Mouse (Mus musculus) liver, adult 2 months (tissue): Measurements from ENCODE around the gene Itsn1. TPM values are rescaled to one million over a fixed set of nuclear protein-coding genes. Genes with fewer than 3 reads are reported as not detected.

Source experiments
- DNase-seq: peaks from one replicate; pipeline ENCODE4 v3.0.0-alpha.2; 2011; ENCODE audit warnings: low read depth, low spot score; ENCODE audit errors: extremely low read depth
- H3K27ac ChIP-seq: fragments of 200-500 bp; replicated peaks from 2 replicates; pipeline ENCODE4 v1.5.1; 2012; ENCODE audit warnings: low read depth, mild to moderate bottlenecking, control low read depth, inconsistent platforms, low read length; ENCODE audit not compliant: insufficient read depth
- H3K27me3 ChIP-seq: fragments of 200-500 bp; 2 replicates; pipeline ENCODE4 v1.6.1; 2012; ENCODE audit warnings: mild to moderate bottlenecking, moderate library complexity, low read length, inconsistent platforms; ENCODE audit not compliant: control insufficient read depth, insufficient read depth
- H3K36me3 ChIP-seq: fragments of 200-500 bp; 2 replicates; pipeline ENCODE4 v1.6.1; 2012; ENCODE audit warnings: low read length, inconsistent platforms; ENCODE audit not compliant: control insufficient read depth, insufficient read depth
- H3K4me1 ChIP-seq: fragments of 200-500 bp; 2 replicates; pipeline ENCODE4 v1.6.1; 2011; ENCODE audit warnings: low read length; ENCODE audit not compliant: control insufficient read depth, insufficient read depth
- H3K4me3 ChIP-seq: fragments of 200-500 bp; 2 replicates; pipeline ENCODE4 v1.5.1; 2011; ENCODE audit warnings: low read depth, mild to moderate bottlenecking, control low read depth, low read length, moderate library complexity; ENCODE audit not compliant: insufficient read depth
- H3K79me2 ChIP-seq: fragments of 200-500 bp; 2 replicates; pipeline ENCODE4 v1.6.1; 2012; ENCODE audit warnings: inconsistent platforms, mild to moderate bottlenecking, low read length, moderate library complexity; ENCODE audit not compliant: control insufficient read depth, insufficient read depth
- H3K9ac ChIP-seq: fragments of 200-500 bp; 2 replicates; pipeline ENCODE4 v1.6.1; 2012; ENCODE audit warnings: low read depth, mild to moderate bottlenecking, control low read depth, inconsistent platforms, low read length
- CTCF ChIP-seq: fragments of 200-500 bp; IDR thresholded peaks from 2 replicates; pipeline ENCODE4 v1.5.1; 2011; ENCODE audit warnings: low read depth, low read length, control low read depth
- POLR2A ChIP-seq: fragments of 200-500 bp; IDR thresholded peaks from 2 replicates; pipeline ENCODE4 v1.6.1; 2011; ENCODE audit warnings: low read length, control low read depth; ENCODE audit not compliant: insufficient read depth; ENCODE audit errors: extremely low read depth
- WGBS: fragments of 180-500 bp; shearing (Covaris S2); methylation state at CpG from one replicate; pipeline ENCODE4 v1.1.7; 2018; 5-methylcytosine and 5-hydroxymethylcytosine counted together
- polyA plus RNA-seq: library from polyadenylated mRNA; depleted of rRNA; stranded (reverse); fragments of >200 nt; gene quantifications from 2 replicates; pipeline ENCODE4 v1.2.3, GENCODE M21; 2012
- total RNA-seq: library from RNA; depleted of rRNA; stranded (reverse); fragments of >200 nt; gene quantifications from 2 replicates; pipeline ENCODE4 v1.2.3, GENCODE M21; 2014

Itsn1 gene
- total and polyA plus RNA-seq, 2 experiments = 13.6 to 16.3 TPM

DNA sequence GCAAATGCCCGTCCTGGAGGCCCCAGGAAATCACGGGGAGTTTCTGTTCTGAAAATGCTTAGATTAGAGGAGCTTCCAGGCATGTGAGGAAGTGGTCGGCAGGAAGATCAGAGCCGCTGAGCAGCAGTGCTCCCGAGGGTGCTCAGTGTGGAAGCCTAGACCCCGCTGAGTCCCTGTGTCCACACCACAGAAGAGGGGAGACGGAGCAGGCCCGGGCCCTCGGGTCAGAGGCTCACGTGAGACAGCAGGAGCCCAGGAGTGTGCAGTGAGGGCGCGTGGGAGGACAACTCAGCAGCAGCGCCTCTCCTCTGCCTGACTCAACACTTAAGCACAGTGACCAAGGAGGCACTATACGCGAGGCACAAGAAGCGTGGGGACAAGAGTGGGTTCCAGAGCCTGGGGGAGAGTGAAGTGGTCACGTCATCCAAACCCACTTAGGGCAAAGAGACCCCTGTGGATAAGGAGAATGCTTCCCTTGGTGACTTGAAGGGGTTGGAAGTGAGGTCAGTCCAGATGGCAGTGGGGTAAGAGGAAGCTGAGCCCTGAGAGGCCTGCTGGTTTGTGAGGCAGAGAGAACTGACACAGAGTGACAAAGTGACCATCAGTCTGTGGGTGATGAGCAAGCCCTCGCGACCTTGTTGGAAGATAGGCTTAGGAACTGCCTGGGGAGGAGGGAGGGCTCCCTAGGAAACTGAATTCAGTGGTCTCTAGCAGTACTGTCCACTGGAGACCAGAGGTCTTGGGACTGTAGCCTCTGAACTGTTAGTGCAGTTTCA lies 122.6 kb downstream of the Itsn1 start:
- no peak for DNase-seq
- peak overlapping the region; percentile 43 for H3K27ac ChIP-seq
- no peaks in the 10 kb centered on the region for H3K27me3 ChIP-seq
- peaks cover 8% of the 10 kb centered on the region for H3K36me3 ChIP-seq
- H3K9ac ChIP-seq = peak overlapping the region; percentile 18; the same call in 1 of the 2 replicates
- no peaks in the 10 kb centered on the region for H3K79me2 ChIP-seq
- H3K4me3 ChIP-seq = no peak overlapping the region
- peaks cover 20% of the 10 kb centered on the region for H3K4me1 ChIP-seq
- WGBS = 87% methylated on average over 19 of the region's 19 CpGs
- TF ChIP-seq CTCF = no peak
- no peak for TF ChIP-seq POLR2A

DNA sequence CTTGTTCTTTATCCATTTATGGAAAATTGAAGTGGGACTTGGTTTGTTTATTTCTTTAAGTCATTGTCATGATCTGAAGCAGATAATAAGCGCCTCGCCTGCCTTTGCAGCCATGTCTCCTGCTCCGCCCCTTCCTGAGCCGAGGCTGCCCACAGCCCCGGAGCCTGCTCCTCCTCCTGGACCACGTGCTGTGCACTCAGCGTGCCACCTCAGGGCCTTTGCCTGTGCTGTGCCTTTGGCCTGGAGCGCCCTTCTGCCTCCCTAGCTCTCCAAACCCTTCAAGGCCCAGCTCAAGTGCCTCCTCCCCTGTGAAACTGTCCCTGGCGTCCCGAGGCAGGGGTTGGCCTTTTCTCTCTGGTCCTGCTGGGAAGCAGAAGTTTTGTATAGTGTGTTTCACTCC lies 123.7 kb downstream of the Itsn1 start:
- TF ChIP-seq CTCF = no peak
- H3K79me2 ChIP-seq = no peaks in the 10 kb centered on the region
- no peak overlapping the region for H3K4me3 ChIP-seq
- no peak for DNase-seq
- H3K9ac ChIP-seq = no peak overlapping the region
- no peaks in the 10 kb centered on the region for H3K27me3 ChIP-seq
- 80% methylated on average over 10 of the region's 10 CpGs for WGBS
- peaks cover 17% of the 10 kb centered on the region for H3K4me1 ChIP-seq
- H3K27ac ChIP-seq = no peak overlapping the region
- H3K36me3 ChIP-seq = peaks cover 15% of the 10 kb centered on the region

DNA sequence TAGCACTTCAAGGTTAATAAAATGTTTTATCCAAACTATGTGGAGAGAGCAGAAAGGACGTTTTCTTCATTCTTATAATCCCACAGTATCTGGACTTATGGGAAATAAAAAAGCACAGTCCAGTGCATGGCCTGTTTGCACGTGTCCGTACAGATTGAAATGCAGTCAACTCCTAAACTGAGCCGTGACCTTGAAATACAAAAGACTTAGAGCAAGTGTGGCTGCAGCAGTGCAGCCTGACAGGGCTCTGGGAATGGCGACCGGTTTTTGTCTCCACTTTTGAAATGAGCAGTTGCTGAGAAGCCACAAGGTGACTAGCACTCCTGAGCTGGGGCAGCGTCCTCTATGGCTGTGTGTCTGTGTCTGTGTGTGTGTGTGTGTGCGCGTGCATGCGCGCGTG lies 124.1 kb downstream of the Itsn1 start:
- H3K27me3 ChIP-seq = no peaks in the 10 kb centered on the region
- H3K4me1 ChIP-seq = peaks cover 16% of the 10 kb centered on the region
- TF ChIP-seq POLR2A (no peak), CTCF (no peak)
- DNase-seq = no peak
- peaks cover 15% of the 10 kb centered on the region for H3K36me3 ChIP-seq
- H3K9ac ChIP-seq = no peak overlapping the region
- no peak overlapping the region for H3K27ac ChIP-seq
- H3K79me2 ChIP-seq = no peaks in the 10 kb centered on the region
- H3K4me3 ChIP-seq = no peak overlapping the region
- WGBS = 96% methylated on average over 12 of the region's 12 CpGs

DNA sequence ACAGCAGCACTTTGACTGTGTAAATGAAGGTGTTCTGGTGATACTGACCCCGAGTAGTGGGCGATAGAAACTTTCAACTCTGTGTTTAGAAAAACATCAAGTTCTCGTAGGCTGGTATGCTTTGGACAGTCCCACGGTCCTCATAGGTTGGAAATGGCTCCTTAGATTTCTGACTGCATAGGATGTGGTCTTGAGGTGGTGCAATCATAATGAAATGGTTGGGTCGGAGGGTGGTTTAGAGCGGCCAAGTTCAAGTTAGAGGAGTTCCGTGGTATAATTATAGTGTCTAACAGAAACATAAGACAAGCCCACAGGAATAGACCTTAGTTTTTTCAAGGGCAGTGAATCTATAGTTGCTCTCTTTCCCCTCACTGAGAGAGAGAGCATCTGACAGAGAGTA lies 129.6 kb downstream of the Itsn1 start:
- TF ChIP-seq CTCF (no peak), POLR2A (no peak)
- Histone ChIP-seq H3K9ac (no peak overlapping the region), H3K36me3 (peaks cover 17% of the 10 kb centered on the region), H3K4me3 (no peak overlapping the region), H3K27ac (no peak overlapping the region), H3K27me3 (no peaks in the 10 kb centered on the region), H3K4me1 (peaks cover 2% of the 10 kb centered on the region), H3K79me2 (no peaks in the 10 kb centered on the region)
- no peak for DNase-seq
- WGBS = 97% methylated on average over 7 of the region's 7 CpGs

DNA sequence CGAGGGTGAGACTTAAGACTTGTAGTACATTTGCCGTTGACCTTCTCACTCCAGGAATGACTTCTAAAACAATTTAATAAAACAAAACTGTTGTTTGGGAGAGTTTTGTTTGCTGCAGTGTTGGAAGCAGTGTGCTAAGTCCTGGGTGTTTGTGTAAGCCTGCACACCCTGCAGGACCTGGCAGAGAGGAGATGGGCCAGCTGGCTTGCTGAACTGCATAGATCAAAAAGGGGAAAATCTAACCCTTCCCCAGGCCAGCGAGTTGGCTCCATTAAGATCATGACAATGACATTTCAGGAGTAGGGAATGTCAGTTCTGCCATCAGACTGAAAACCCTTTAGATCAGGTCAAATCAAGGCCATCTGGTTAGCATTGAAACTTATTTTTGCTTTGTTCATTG lies 130.1 kb downstream of the Itsn1 start:
- H3K27me3 ChIP-seq = no peaks in the 10 kb centered on the region
- H3K4me1 ChIP-seq = peaks cover 2% of the 10 kb centered on the region
- H3K36me3 ChIP-seq = peaks cover 17% of the 10 kb centered on the region
- H3K79me2 ChIP-seq = no peaks in the 10 kb centered on the region
- no peak overlapping the region for H3K27ac ChIP-seq
- H3K4me3 ChIP-seq = no peak overlapping the region
- no peak overlapping the region for H3K9ac ChIP-seq
- TF ChIP-seq POLR2A = no peak
- no peak for TF ChIP-seq CTCF
- WGBS = 84% methylated on average over 3 of the region's 3 CpGs
- DNase-seq = no peak

DNA sequence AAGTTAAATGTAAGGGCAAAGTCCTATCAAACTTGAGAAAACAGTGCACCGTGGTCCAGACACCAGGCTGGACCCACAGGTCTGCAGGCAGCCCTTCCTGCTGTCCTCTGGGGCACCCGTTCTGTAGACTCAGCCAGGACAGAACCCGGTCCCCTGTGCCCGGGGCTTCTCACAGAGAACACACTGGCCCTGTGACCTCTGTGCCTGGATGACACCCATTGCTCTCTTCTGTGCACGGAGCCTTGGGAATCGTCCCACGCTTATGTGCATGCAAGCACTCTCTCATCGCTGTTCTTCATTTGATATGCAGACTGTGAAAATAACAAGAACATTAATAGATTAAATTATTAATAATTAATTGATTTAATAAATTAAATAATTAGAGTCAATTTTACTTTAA lies 130.9 kb downstream of the Itsn1 start:
- peaks cover 14% of the 10 kb centered on the region for H3K36me3 ChIP-seq
- TF ChIP-seq CTCF = no peak
- no peak for TF ChIP-seq POLR2A
- no peak overlapping the region for H3K9ac ChIP-seq
- DNase-seq = no peak
- H3K27ac ChIP-seq = no peak overlapping the region
- H3K79me2 ChIP-seq = no peaks in the 10 kb centered on the region
- peaks cover 2% of the 10 kb centered on the region for H3K4me1 ChIP-seq
- no peaks in the 10 kb centered on the region for H3K27me3 ChIP-seq
- H3K4me3 ChIP-seq = no peak overlapping the region
- whole genome bisulfite sequencing = 76% methylated on average over 8 of the region's 8 CpGs
